Mouse (Mus musculus) natural killer cell, adult 2 months (primary cell): Measurements from ENCODE around the gene Cnp.

Experiments used
- DNase-seq, 2 experiments: peaks; one replicate each; pipeline ENCODE4 v3.0.0; 2022; ENCODE audit warnings: low spot score in 2 of 2

The Cnp gene

GRCm38 (mm10) chr11:100622714-100623113 lies 48.0 kb downstream of the Cnp start:
- peak; percentile 93 to 95 for DNase-seq

- peak in 1 of 2 experiments; percentile 16 for DNase-seq
Measured at GRCm38 (mm10) chr11:100623867-100624266, 49.2 kb downstream of the Cnp start.

GRCm38 (mm10) chr11:100625754-100626700 lies 51.3 kb downstream of the Cnp start:
- no peak for DNase-seq

DNA sequence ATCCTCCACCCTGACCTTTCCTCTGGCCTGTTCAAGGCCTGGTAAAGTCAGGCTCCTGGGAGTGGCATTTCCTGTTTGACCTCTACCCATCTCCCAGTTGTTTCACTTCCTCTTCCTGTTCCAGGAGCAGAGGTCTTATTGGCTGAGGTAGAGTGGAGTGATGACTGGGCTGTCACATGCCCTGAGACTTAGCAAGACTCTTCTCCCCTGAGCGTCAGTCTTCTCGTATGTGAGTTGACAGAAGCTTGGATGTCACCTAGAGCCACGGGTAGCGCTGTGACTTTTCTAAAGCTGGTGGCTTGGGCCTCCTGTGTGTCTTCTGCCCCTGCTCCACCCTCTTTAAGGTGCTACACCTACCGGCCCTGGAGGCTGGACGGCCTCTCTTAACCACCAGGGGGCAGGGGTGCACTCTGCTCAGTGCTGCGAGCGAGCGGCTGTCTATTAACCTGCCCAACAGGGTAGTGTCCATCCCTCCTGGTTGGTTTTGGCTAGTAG lies 52.0 kb downstream of the Cnp start:
- peak; percentile 67 to 83 for DNase-seq

GRCm38 (mm10) chr11:100628056-100628455 lies 53.4 kb downstream of the Cnp start:
- no peak for DNase-seq

DNA sequence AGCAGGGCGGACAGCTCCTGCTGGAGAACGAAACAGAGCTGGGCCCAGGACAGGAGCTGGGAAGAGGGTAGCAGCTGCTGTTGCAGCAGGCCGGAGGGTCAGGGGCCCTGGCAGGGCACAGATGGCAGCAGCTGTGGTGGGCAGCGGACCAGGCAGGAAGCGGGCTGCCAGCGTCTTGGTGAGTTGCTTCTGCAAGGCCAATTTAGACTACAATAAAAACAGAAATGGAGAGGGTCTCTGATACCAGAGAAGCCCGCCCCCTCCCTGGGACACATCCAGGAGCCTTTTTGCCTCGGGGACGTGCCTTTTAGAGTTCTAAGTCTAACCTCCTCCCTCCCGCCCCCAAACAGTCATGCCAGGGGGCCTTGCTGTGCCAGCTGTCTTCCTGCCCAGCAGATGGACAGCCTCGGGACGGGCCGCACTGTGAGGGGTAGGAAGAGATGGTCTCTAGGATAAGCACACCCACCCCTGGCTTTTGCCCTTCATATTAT lies 54.2 kb downstream of the Cnp start:
- no peak for DNase-seq

DNA sequence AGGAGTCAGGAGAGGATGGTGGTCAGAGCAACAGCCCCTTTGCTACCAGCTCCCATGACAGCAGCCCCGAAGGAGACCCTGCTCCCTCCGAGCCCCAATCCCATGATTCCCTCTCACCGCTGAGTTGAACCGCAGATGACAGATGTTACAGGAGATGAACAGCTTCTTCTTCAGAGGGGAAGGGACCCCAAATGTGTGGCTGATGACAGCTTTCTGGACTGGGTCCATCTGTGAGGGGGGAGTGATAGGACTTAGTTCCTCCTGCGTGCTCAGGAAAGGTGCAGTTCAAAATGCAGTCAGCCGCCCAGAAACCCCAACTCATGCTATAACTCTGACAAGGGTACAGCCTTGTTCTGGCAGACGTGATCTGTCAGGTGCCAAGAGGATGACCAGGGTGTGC lies 59.8 kb downstream of the Cnp start:
- DNase-seq: no peak

DNA sequence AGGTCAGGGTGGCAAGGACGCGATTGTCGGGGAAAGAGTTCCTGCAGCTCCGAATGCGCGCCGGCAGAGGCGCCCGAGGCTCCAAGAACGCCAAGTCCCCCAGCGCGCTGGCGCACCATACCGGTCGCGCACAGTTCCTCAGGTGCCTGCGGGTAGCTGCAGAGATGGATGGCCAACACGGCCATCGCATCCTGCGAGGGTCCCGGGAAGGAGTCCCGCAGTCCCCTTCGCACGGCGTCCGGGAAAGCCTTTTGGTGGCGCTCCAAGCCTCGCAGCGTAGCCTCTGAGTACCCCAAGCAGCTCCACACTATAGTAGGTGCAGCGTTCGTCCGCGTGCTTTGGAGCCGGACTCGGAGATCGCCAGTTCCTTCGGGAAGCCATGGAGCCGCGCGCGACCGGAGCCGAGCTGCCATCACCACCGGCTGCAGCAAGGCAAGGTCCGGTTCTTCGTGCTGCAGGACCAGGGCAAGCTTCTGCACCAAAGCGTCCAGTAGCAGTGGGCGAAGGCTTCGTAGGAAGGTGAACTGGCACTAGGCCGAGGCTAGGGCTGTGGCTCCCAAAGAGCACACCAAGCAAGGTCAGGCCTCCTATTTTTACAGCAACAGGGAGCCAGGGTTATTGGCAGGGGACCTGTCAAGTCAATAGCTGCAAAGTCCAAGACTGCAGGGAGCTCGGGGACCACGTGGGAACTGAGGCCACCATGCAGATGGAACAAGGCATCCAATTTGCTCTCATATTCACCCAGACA lies 65.6 kb downstream of the Cnp start:
- DNase-seq: no peak
